Mouse (Mus musculus) right cerebral cortex, postnatal 14 days (tissue): Measurements from ENCODE around the gene Pygm.

ENCODE experiments used
- DNase-seq: peaks from one replicate; pipeline ENCODE4 v3.0.0; 2022

The Pygm gene

DNA sequence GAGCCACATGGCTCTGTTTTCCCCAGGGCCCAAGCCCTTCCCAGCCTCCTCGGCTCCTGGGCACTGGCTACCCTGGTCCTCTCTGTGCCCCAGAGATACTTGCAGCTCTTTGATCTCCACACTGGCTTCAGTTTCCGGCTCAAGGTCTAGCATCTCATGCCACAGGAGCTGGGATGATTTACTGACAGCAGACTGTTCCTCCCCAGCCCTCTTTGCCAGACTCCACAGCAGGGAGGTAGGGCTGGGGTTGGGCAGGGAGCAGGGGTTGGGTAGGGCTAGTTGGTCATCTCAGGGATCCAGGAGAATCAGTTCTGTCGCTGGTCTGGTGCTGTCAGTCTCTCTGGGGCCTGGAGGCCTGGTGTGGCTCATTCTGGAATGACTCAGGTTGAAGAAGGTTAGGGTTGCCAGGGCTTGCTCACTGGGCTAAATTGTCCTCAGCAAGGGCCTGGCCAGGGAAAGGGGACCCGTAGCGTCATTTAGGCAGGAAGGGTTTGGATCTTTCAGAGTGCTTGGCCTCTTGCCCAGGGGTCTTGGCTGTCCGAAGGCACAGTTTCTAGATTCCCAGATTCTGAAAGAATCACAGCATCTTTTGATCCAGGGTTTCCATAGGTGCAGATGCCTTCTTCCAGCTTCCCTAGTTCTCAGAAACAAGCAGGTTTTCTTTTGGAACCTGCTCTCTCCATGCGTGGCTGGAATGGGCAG, 62.7 kb downstream of the Pygm start:
- no peak for DNase-seq
